Mouse (Mus musculus): ENCODE measurements around the gene Ankrd13b. TPM values are rescaled to one million over a fixed set of nuclear protein-coding genes. Genes with fewer than 3 reads are reported as not detected.
A peak's percentile ranks its signal among the peaks of the same experiment; 100 is the strongest.

The Ankrd13b gene
- total and polyA plus RNA-seq, 3 experiments = 22.6 to 54.0 TPM; not detected in 1

DNA sequence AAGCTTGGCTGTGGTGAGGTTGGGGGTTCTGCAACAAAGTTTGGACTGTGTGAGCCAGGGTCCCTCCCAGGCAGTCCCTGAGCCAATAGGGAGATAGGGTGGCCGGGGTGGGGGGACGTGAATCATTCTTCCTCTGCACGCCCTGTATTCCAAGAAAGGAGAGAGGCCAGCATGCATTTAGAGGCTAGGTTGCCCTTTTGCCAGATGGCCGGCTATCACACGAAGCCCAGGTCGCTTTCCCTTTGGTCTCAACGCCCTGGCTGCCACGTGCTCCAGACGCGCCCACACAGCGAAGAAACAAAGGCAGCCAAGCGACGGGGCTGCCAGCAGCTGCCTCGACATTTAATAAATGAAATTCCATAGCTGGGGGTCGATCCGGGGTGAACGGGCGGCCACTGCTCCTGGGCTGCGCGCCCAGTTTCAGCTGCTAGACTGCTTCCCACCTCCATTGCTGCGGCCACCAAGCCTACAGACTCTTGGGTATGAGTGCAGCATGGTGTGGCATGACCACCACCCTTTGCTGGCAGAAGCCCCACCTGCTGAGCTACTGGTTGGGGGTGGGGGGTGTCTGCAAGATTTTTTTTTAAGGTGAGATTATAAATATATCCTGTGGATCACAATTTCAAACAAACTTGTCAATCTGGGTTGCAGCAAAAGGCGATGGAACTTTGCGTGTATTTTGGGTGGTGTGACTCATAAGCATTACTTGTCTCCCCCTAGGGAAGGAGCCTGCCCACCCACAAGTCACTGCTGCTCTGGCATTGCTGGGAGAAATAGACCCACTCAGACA lies 2.2 kb upstream of the Ankrd13b start (continued):
- TF ChIP-seq MEF2A (IDR thresholded peaks at IDR 0.05; ENCODE audit: extremely low read depth, insufficient replicate concordance, low read depth, low read length, poor library complexity, severe bottlenecking) = no peak
- TF ChIP-seq MAX (IDR thresholded peaks at IDR 0.05; ENCODE audit: low read length) = peak; percentile 97
- TF ChIP-seq TCF12 (IDR thresholded peaks at IDR 0.05; ENCODE audit: low read depth, low read length) = no peak
- no peak for TF ChIP-seq USF2 (IDR thresholded peaks at IDR 0.05; ENCODE audit: borderline replicate concordance in 1 of 2, insufficient read depth in 1 of 2, low read depth in 1 of 2, low read length in 2 of 2)
- TF ChIP-seq SMC3 (IDR thresholded peaks at IDR 0.05; ENCODE audit: low read depth, low read length) = no peak
- TF ChIP-seq CHD1 (IDR thresholded peaks at IDR 0.05; ENCODE audit: low read depth, low read length) = no peak
- TF ChIP-seq ZNF384 (IDR thresholded peaks at IDR 0.05; ENCODE audit: low read depth, low read length) = no peak
- no peak for TF ChIP-seq E2F4 (IDR thresholded peaks at IDR 0.05; ENCODE audit: borderline replicate concordance, low read depth, low read length)
- peak; percentile 93 for TF ChIP-seq MXI1 (IDR thresholded peaks at IDR 0.05; ENCODE audit: low read depth, low read length)
- TF ChIP-seq MYC (IDR thresholded peaks at IDR 0.05; ENCODE audit: low read depth, low read length) = peak; percentile 84; the same call in 1 of the 2 replicates
- TF ChIP-seq ZC3H11A (IDR thresholded peaks at IDR 0.05; ENCODE audit: low read depth, low read length) = no peak
- TF ChIP-seq EP300 (IDR thresholded peaks at IDR 0.05; ENCODE audit: low read depth in 1 of 2, low read length in 2 of 2) = no peak; a peak in 1 of 4 replicates
- TF ChIP-seq NELFE (IDR thresholded peaks at IDR 0.05; ENCODE audit: low read depth, low read length) = peak; percentile 44; the same call in 1 of the 2 replicates
- TF ChIP-seq TBP (IDR thresholded peaks at IDR 0.05; ENCODE audit: low read depth, low read length) = peak; percentile 20; the same call in 1 of the 2 replicates
- TF ChIP-seq JUND (IDR thresholded peaks at IDR 0.05; ENCODE audit: low read depth, low read length) = no peak
- no peak for TF ChIP-seq ELF1 (IDR thresholded peaks at IDR 0.05; ENCODE audit: low read depth, low read length)
- TF ChIP-seq BHLHE40 (IDR thresholded peaks at IDR 0.05; ENCODE audit: borderline replicate concordance, low read depth, low read length) = 0 out of 2 replicates have a peak, but pooled peaks have one; percentile 6
- TF ChIP-seq RCOR1 (IDR thresholded peaks at IDR 0.05; ENCODE audit: low read depth, low read length) = no peak
- TF ChIP-seq CHD2 (IDR thresholded peaks at IDR 0.05; ENCODE audit: low read length) = no peak
- TF ChIP-seq TAL1 (IDR thresholded peaks at IDR 0.05; ENCODE audit: low read length) = no peak

DNA sequence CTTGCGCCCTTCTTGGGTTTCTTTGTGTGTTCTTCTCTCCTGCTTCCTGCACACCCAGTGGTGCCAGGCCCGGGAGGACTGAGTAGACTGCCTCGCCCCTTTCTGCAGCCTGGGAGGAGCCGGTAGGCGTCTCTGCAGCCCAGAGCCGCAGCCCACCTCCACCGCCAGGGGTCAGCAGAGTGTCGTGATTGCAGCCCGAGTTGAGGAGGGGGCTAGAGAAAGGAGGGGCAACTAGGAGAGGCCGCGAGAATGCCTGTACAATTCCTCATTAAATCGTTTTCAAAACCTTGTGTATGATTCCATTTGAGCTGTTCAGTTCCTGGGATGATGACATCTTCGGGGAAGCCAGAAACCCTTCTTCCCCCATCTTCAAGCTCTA lies 1.6 kb upstream of the Ankrd13b start:
- no peaks in the 10 kb centered on the region for H3K9me3 ChIP-seq (replicated peaks; ENCODE audit: insufficient read depth, low read length)
- H3K27me3 ChIP-seq (ENCODE audit: control insufficient read depth in 1 of 2, insufficient read depth in 2 of 2, low read length in 2 of 2) = no peaks in the 10 kb centered on the region
- DNase-seq (ENCODE audit: low read depth, low spot score) = peak; percentile 95
- H3K9ac ChIP-seq (ENCODE audit: control insufficient read depth, low read depth, low read length, poor library complexity, severe bottlenecking) = peak overlapping the region; percentile 93
- peak overlapping the region; percentile 96 for H3K27ac ChIP-seq (ENCODE audit: control insufficient read depth, low read depth, low read length)
- H3K4me1 ChIP-seq (ENCODE audit: control insufficient read depth in 1 of 2, insufficient read depth in 2 of 2, low read length in 2 of 2) = peaks cover 2 to 41% of the 10 kb centered on the region in 2 experiments; a peak in 3 of 4 replicates
- H3K4me3 ChIP-seq (ENCODE audit: control insufficient read depth in 1 of 2, insufficient read depth in 1 of 2, low read depth in 2 of 2, low read length in 2 of 2) = peak overlapping the region; percentile 86 to 90
- H3K36me3 ChIP-seq (ENCODE audit: control insufficient read depth in 1 of 2, insufficient read depth in 2 of 2, low read length in 2 of 2) = peaks cover 0 to 33% of the 10 kb centered on the region in 2 experiments; a peak in 2 of 4 replicates
- peaks cover 62% of the 10 kb centered on the region for H3K79me2 ChIP-seq (ENCODE audit: control insufficient read depth, insufficient read depth, low read length, poor library complexity)
- TF ChIP-seq MYC (IDR thresholded peaks at IDR 0.05; ENCODE audit: low read depth, low read length) (no peak), USF1 (IDR thresholded peaks at IDR 0.05; ENCODE audit: low read depth, low read length) (no peak), CHD2 (IDR thresholded peaks at IDR 0.05; ENCODE audit: low read length) (no peak), EP300 (IDR thresholded peaks at IDR 0.05; ENCODE audit: low read depth in 1 of 2, low read length in 2 of 2) (peak in 1 of 2 experiments; percentile 37; a peak in 2 of 4 replicates), MYB (IDR thresholded peaks at IDR 0.05; ENCODE audit: low read depth, low read length) (no peak), HCFC1 (IDR thresholded peaks at IDR 0.05; ENCODE audit: low read depth, low read length) (peak; percentile 70), MXI1 (IDR thresholded peaks at IDR 0.05; ENCODE audit: low read depth, low read length) (no peak; the same call in 1 of the 2 replicates), TBP (IDR thresholded peaks at IDR 0.05; ENCODE audit: low read depth, low read length) (0 out of 2 replicates have a peak, but pooled peaks have one; percentile 8), JUND (IDR thresholded peaks at IDR 0.05; ENCODE audit: low read depth, low read length) (no peak), GABPA (IDR thresholded peaks at IDR 0.05; ENCODE audit: low read depth, low read length) (no peak), MAZ (IDR thresholded peaks at IDR 0.05; ENCODE audit: low read depth, low read length) (peak; percentile 99), POLR2AphosphoS2 (IDR thresholded peaks at IDR 0.05; ENCODE audit: low read length) (peak; percentile 31; the same call in 1 of the 2 replicates), USF2 (IDR thresholded peaks at IDR 0.05; ENCODE audit: borderline replicate concordance in 1 of 2, insufficient read depth in 1 of 2, low read depth in 1 of 2, low read length in 2 of 2) (no peak), ZNF384 (IDR thresholded peaks at IDR 0.05; ENCODE audit: low read depth, low read length) (no peak), MAFK (IDR thresholded peaks at IDR 0.05; ENCODE audit: borderline replicate concordance, low read depth, low read length) (no peak), SIN3A (IDR thresholded peaks at IDR 0.05; ENCODE audit: low read length) (peak; percentile 73; the same call in 1 of the 2 replicates), BHLHE40 (IDR thresholded peaks at IDR 0.05; ENCODE audit: borderline replicate concordance, low read depth, low read length) (0 out of 2 replicates have a peak, but pooled peaks have one; percentile 23), UBTF (IDR thresholded peaks at IDR 0.05; ENCODE audit: borderline replicate concordance, insufficient read depth, low read depth, low read length) (peak; percentile 36; the same call in 1 of the 2 replicates), ETS1 (IDR thresholded peaks at IDR 0.05; ENCODE audit: low read depth, low read length) (no peak), KAT2A (conservative IDR thresholded peaks at IDR 0.05; ENCODE audit: low read depth, low read length) (no peak; the same call in 1 of the 2 replicates)
